Mouse (Mus musculus) spleen, adult 2 months (tissue): ENCODE measurements around the gene Hspa4l. TPM values are rescaled to one million over a fixed set of nuclear protein-coding genes. Genes with fewer than 3 reads are reported as not detected.

Source experiments
- DNase-seq, 2 experiments: peaks; one replicate each; pipeline versions ENCODE4 v3.0.0 to v3.0.0-alpha.2; 2012 to 2021; ENCODE audit warnings: low spot score in 2 of 2, low read depth in 1 of 2
- H3K27ac ChIP-seq: fragments of 200-500 bp; 2 replicates; pipeline ENCODE4 v1.5.1; 2012; ENCODE audit warnings: low read length, inconsistent platforms; ENCODE audit not compliant: insufficient read depth
- H3K27me3 ChIP-seq: fragments of 200-500 bp; 2 replicates; pipeline ENCODE4 v1.6.1; 2012; ENCODE audit warnings: mild to moderate bottlenecking, moderate library complexity, low read length, inconsistent platforms; ENCODE audit not compliant: control insufficient read depth, insufficient read depth
- H3K36me3 ChIP-seq: fragments of 200-500 bp; 2 replicates; pipeline ENCODE4 v1.6.1; 2012; ENCODE audit warnings: mild to moderate bottlenecking, low read length, inconsistent platforms; ENCODE audit not compliant: control insufficient read depth, insufficient read depth
- H3K4me1 ChIP-seq: fragments of 200-500 bp; 2 replicates; pipeline ENCODE4 v1.6.1; 2011; ENCODE audit warnings: inconsistent platforms; ENCODE audit not compliant: control insufficient read depth, insufficient read depth, insufficient read length
- H3K4me3 ChIP-seq: fragments of 200-500 bp; 2 replicates; pipeline ENCODE4 v1.5.1; 2011; ENCODE audit warnings: mild to moderate bottlenecking, inconsistent platforms; ENCODE audit not compliant: insufficient read depth, insufficient read length; ENCODE audit errors: extremely low read depth
- CTCF ChIP-seq: fragments of 200-500 bp; IDR thresholded peaks from 2 replicates; pipeline ENCODE4 v1.5.1; 2011; ENCODE audit warnings: mild to moderate bottlenecking, inconsistent platforms; ENCODE audit not compliant: insufficient read depth, insufficient read length, insufficient replicate concordance; ENCODE audit errors: extremely low read depth
- POLR2A ChIP-seq: fragments of 200-500 bp; IDR thresholded peaks from 2 replicates; pipeline ENCODE4 v1.6.1; 2011; ENCODE audit warnings: low read depth, low read length, inconsistent platforms
- WGBS: fragments of 180-500 bp; shearing (Covaris S2); methylation state at CpG from one replicate; pipeline ENCODE4 v1.1.7; 2018; 5-methylcytosine and 5-hydroxymethylcytosine counted together
- polyA plus RNA-seq: library from polyadenylated mRNA; depleted of rRNA; stranded (reverse); fragments of >200 nt; gene quantifications from 2 replicates; pipeline ENCODE4 v1.2.3, GENCODE M21; 2012

Hspa4l gene
- polyA plus RNA-seq, 1 experiment: 7.8 TPM

GRCm38 (mm10) chr3:40793783-40794182 lies 49.5 kb downstream of the Hspa4l start:
- Histone ChIP-seq H3K27me3 (no peaks in the 10 kb centered on the region), H3K4me3 (no peak overlapping the region), H3K4me1 (no peaks in the 10 kb centered on the region), H3K27ac (no peak overlapping the region), H3K36me3 (peaks cover 1% of the 10 kb centered on the region; the same call in 1 of the 2 replicates)
- no peak for TF ChIP-seq POLR2A
- 90% methylated on average over 2 of the region's 2 CpGs for WGBS
- no peak for DNase-seq

- Histone ChIP-seq H3K27ac (no peak overlapping the region), H3K4me1 (peaks cover 6% of the 10 kb centered on the region), H3K27me3 (no peaks in the 10 kb centered on the region), H3K36me3 (no peaks in the 10 kb centered on the region), H3K4me3 (no peak overlapping the region)
- WGBS: 86% methylated on average over 1 of the region's 1 CpGs
- TF ChIP-seq POLR2A (no peak), CTCF (no peak)
- no peak for DNase-seq
These were observed 53.8 kb downstream of the Hspa4l start for GRCm38 (mm10) chr3:40798054-40798453.

GRCm38 (mm10) chr3:40798500-40798899 lies 54.2 kb downstream of the Hspa4l start:
- Histone ChIP-seq H3K4me1 (peaks cover 6% of the 10 kb centered on the region), H3K27ac (no peak overlapping the region), H3K27me3 (no peaks in the 10 kb centered on the region), H3K36me3 (no peaks in the 10 kb centered on the region), H3K4me3 (no peak overlapping the region)
- WGBS: 56% methylated on average over 7 of the region's 7 CpGs
- DNase-seq: peak; percentile 53 to 65
- TF ChIP-seq CTCF (peak; percentile 25; the same call in 1 of the 2 replicates), POLR2A (no peak)

GRCm38 (mm10) chr3:40799530-40800372 lies 55.5 kb downstream of the Hspa4l start, which contains the start of gene Plk4:
TSS of gene Plk4 (plus strand) at chr3:40800019.
- H3K27me3 ChIP-seq: no peaks in the 10 kb centered on the region
- H3K36me3 ChIP-seq: no peaks in the 10 kb centered on the region
- peak; percentile 90 to 96 for DNase-seq
- peak within 1 kb of the TSS; percentile 87 for H3K4me3 ChIP-seq
- 3% methylated on average over 66 of the region's 66 CpGs for WGBS
- TF ChIP-seq CTCF (no peak), POLR2A (peak; percentile 56; the same call in 1 of the 2 replicates)
- H3K27ac ChIP-seq: peak within 1 kb of the TSS; percentile 35
- H3K4me1 ChIP-seq: peaks cover 6% of the 10 kb centered on the region

DNA sequence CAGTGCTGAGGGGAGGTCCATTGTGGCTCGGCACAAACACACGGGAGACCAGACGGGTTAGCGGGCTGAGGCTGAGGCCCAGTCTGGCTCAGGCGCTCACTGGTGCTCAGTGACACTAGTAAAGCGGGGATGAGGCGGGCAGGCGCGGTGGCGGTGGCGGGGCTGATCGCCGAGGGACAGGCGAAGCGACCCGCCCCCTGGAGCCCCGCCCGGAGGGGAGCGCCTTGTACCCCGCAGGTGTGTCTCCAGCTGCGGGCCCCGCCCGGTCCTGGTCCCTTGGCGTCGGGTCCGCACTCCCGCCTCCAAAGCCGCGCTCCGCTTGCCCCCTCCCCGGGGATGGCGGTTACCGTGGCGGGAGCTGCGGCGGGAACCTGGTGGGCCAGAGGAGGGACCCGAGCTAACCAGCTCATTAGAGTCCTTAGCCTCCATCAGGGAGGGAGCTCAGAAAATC lies 56.1 kb downstream of the Hspa4l start:
- Histone ChIP-seq H3K36me3 (peaks cover 2% of the 10 kb centered on the region; the same call in 1 of the 2 replicates), H3K27me3 (no peaks in the 10 kb centered on the region), H3K4me1 (peaks cover 6% of the 10 kb centered on the region), H3K4me3 (peak overlapping the region; percentile 87), H3K27ac (peak overlapping the region; percentile 35; the same call in 1 of the 2 replicates)
- under 1% methylated on average over 37 of the region's 37 CpGs for WGBS
- TF ChIP-seq CTCF: no peak
- no peak for TF ChIP-seq POLR2A
- DNase-seq: peak in 1 of 2 experiments; percentile 37

- no peaks in the 10 kb centered on the region for H3K27me3 ChIP-seq
- no peak overlapping the region for H3K27ac ChIP-seq
- H3K36me3 ChIP-seq: peaks cover 5% of the 10 kb centered on the region
- no peaks in the 10 kb centered on the region for H3K4me1 ChIP-seq
- WGBS: 88% methylated on average over 2 of the region's 2 CpGs
- DNase-seq: no peak
- TF ChIP-seq CTCF (no peak), POLR2A (no peak)
- no peak overlapping the region for H3K4me3 ChIP-seq
These were observed 62.6 kb downstream of the Hspa4l start for GRCm38 (mm10) chr3:40806871-40807270.

DNA sequence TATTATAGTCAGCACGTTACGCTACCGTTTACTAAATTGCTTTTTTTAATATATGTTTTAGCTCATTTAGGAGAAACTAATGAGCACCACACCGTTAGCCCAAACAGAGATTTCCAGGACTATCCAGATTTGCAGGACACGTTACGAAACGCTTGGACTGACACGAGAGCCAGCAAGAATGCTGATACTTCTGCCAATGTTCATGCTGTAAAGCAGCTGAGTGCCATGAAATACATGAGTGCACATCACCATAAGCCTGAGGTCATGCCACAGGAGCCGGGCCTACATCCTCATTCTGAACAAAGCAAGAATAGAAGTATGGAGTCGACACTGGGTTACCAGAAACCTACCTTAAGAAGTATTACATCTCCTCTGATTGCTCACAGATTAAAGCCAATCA lies 64.4 kb downstream of the Hspa4l start:
- WGBS: 96% methylated on average over 10 of the region's 10 CpGs
- Histone ChIP-seq H3K4me1 (no peaks in the 10 kb centered on the region), H3K27me3 (no peaks in the 10 kb centered on the region), H3K4me3 (no peak overlapping the region), H3K27ac (no peak overlapping the region), H3K36me3 (peaks cover 7% of the 10 kb centered on the region)
- no peak for DNase-seq
- no peak; the same call in 1 of the 2 replicates for TF ChIP-seq CTCF
- TF ChIP-seq POLR2A: no peak
